Mouse (Mus musculus) liver, embryonic 14.5 days (tissue): ENCODE data around the gene Cs.

ENCODE experiments used
- CTCF ChIP-seq: IDR thresholded peaks from 2 replicates; pipeline ENCODE4 v1.5.1; 2016; ENCODE audit warnings: antibody characterized with exemption, low read depth, control low read depth
- EP300 ChIP-seq: IDR thresholded peaks from 2 replicates; pipeline ENCODE4 v1.6.1; 2016; ENCODE audit warnings: antibody characterized with exemption, low read depth

DNA sequence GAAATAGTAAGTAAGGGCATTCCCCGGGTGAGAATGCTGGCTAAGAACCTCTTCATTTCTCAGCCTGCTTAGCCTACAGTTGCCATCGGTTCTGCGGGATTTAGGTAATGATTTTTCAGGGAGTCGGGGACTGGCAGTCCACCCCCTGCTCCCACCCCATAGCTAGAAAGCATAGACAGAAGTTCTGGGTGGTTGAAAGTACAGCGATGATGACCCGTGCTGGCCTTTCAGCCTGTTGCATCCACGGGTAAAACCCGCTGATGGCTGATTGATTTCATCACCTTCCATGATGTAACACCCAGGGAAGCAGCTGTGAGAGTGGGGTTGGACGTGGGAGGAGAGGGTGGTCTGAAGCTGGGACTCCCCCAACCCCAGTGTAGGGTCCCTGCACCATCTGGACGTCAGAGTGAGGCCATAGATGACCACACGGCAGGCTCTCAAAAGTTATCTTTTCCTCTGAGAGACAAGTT lies 38.8 kb upstream of the Cs start, which contains the start of gene Il23a:
- TF ChIP-seq CTCF (no peak), EP300 (no peak)
